In genomic region chr14:55897671-55898070, GRCm38 (mm10) we compare ENCODE assay signal across 19 mouse cellular contexts. TPM values are rescaled to one million over a fixed set of nuclear protein-coding genes. Genes with fewer than 3 reads are reported as not detected.
A peak's percentile ranks its signal among the peaks of the same experiment; 100 is the strongest.
DNase-seq lines count a peak whose midpoint lies in the region; ATAC-seq lines count a peak whose summit lies in the region.
"Had no signal": no experiment of that assay in that cellular context is flagged by ENCODE, and none has a peak within 500 bp of the region (broad histone marks: within the 10 kb centered on the region; RNA-seq: fewer than 3 reads in every experiment).

No protein-coding gene starts in this region.

- H3K4me3 ChIP-seq in kidney, embryonic 16.5 days (ENCODE audit: low read length) = no peak overlapping the region
- H3K4me3 ChIP-seq in intestine, embryonic 16.5 days (ENCODE audit: low read length) = no peak overlapping the region
- H3K4me3 ChIP-seq in forebrain, embryonic 15.5 days = no peak overlapping the region
- H3K4me3 ChIP-seq: hindbrain, embryonic 12.5 days; limb, embryonic 13.5 days; neural tube, embryonic 15.5 days had no signal

- H3K4me2 ChIP-seq in kidney, embryonic 16.5 days (replicated peaks; ENCODE audit: low read depth, low read length) = no peak overlapping the region
- no peak overlapping the region for H3K4me2 ChIP-seq in intestine, embryonic 16.5 days (ENCODE audit: low read depth, low read length)
- no peak overlapping the region for H3K4me2 ChIP-seq in forebrain, embryonic 15.5 days (replicated peaks)
- H3K4me2 ChIP-seq: heart, embryonic 11.5 days; hindbrain, embryonic 12.5 days; limb, embryonic 13.5 days; neural tube, embryonic 15.5 days had no signal

- no peak for ATAC-seq in kidney, embryonic 16.5 days (ENCODE audit: low FRiP score, low TSS enrichment)
- ATAC-seq in intestine, embryonic 16.5 days = no peak
- ATAC-seq in forebrain, embryonic 15.5 days (replicated peaks) = no peak
- ATAC-seq: forebrain, postnatal 0 days; lung, postnatal 0 days had no signal

- no peaks in the 10 kb centered on the region for H3K9me3 ChIP-seq in kidney, embryonic 16.5 days (ENCODE audit: low read length)
- H3K9me3 ChIP-seq in intestine, embryonic 16.5 days (ENCODE audit: control insufficient read depth, low read length) = no peaks in the 10 kb centered on the region
- no peaks in the 10 kb centered on the region for H3K9me3 ChIP-seq in forebrain, embryonic 15.5 days
- H3K9me3 ChIP-seq: hindbrain, embryonic 12.5 days; limb, embryonic 13.5 days; neural tube, embryonic 15.5 days had no signal

- WGBS in kidney, embryonic 16.5 days = 92% methylated on average over 12 of the region's 12 CpGs
- WGBS in intestine, embryonic 16.5 days = 90% methylated on average over 12 of the region's 12 CpGs
- 95% methylated on average over 12 of the region's 12 CpGs for WGBS in forebrain, embryonic 15.5 days

- H3K4me1 ChIP-seq in kidney, embryonic 16.5 days (ENCODE audit: insufficient read depth, low read length) = peaks cover 16% of the 10 kb centered on the region
- peaks cover 14% of the 10 kb centered on the region for H3K4me1 ChIP-seq in intestine, embryonic 16.5 days (ENCODE audit: control insufficient read depth, insufficient read depth, low read length)
- H3K4me1 ChIP-seq in forebrain, embryonic 15.5 days = peaks cover 16% of the 10 kb centered on the region

- no peaks in the 10 kb centered on the region for H3K27me3 ChIP-seq in kidney, embryonic 16.5 days (ENCODE audit: insufficient read depth, low read length)
- no peaks in the 10 kb centered on the region for H3K27me3 ChIP-seq in intestine, embryonic 16.5 days (replicated peaks; ENCODE audit: control insufficient read depth, insufficient read depth, low read length)
- no peaks in the 10 kb centered on the region for H3K27me3 ChIP-seq in forebrain, embryonic 15.5 days
- H3K27me3 ChIP-seq: hindbrain, embryonic 12.5 days; limb, embryonic 13.5 days; neural tube, embryonic 15.5 days had no signal

- DNase-seq in adrenal gland, adult (ENCODE audit: inconsistent age in 2 of 2, low spot score in 1 of 2) = peak; percentile 18 to 60
- no peak for DNase-seq in adrenal gland, adult 18-20 months (ENCODE audit: low spot score in 2 of 2)
- DNase-seq in cerebellum, adult 9-10 months = peak; percentile 42
- DNase-seq in cerebellum, adult 11 months = no peak
- DNase-seq in kidney, adult 8-10 months = peak; percentile 32 to 43
- DNase-seq: embryo, embryonic 11 days; forebrain, postnatal 0 days; gastrocnemius, postnatal 36 days; midbrain, embryonic 14.5 days; spleen, adult 18-20 months; thymus, postnatal 36 days had no signal

- no peak overlapping the region for H3K27ac ChIP-seq in kidney, embryonic 16.5 days (ENCODE audit: low read length)
- peak overlapping the region; percentile 4; the same call in 1 of the 2 replicates for H3K27ac ChIP-seq in intestine, embryonic 16.5 days (ENCODE audit: low read length)
- no peak overlapping the region for H3K27ac ChIP-seq in forebrain, embryonic 15.5 days (replicated peaks)
- H3K27ac ChIP-seq: hindbrain, embryonic 12.5 days; limb, embryonic 13.5 days; neural tube, embryonic 15.5 days had no signal

- H3K9ac ChIP-seq in kidney, embryonic 16.5 days (replicated peaks; ENCODE audit: low read length) = no peak overlapping the region
- H3K9ac ChIP-seq in intestine, embryonic 16.5 days (ENCODE audit: low read depth, low read length) = no peak overlapping the region
- H3K9ac ChIP-seq in forebrain, embryonic 15.5 days (replicated peaks) = no peak overlapping the region
- H3K9ac ChIP-seq: forebrain, postnatal 0 days; hindbrain, embryonic 12.5 days; limb, embryonic 13.5 days; neural tube, embryonic 15.5 days had no signal

- H3K36me3 ChIP-seq in kidney, embryonic 16.5 days (ENCODE audit: insufficient read depth, low read length) = peaks cover 46% of the 10 kb centered on the region
- peaks cover 12% of the 10 kb centered on the region; the same call in 1 of the 2 replicates for H3K36me3 ChIP-seq in intestine, embryonic 16.5 days (ENCODE audit: control insufficient read depth, insufficient read depth, low read length)
- peaks cover 42% of the 10 kb centered on the region for H3K36me3 ChIP-seq in forebrain, embryonic 15.5 days

RNA-seq across cellular contexts. Expression of gene Sdr39u1, which starts 2.4 kb away (rescaled TPM):
- 10 to 100 TPM; 66.9 to 90.4 TPM for total RNA-seq in adrenal gland, adult 18-20 months (2021)
- polyA plus RNA-seq in kidney, embryonic 16.5 days (2015; fragmentation: Nextera tagmentation; extraction: Ambion mirVana) = 71.1 and 75.8 TPM in 2 replicates
- 85.2 and 89.2 TPM in 2 replicates for polyA plus RNA-seq in intestine, embryonic 16.5 days (2015; fragmentation: Nextera tagmentation; extraction: Ambion mirVana)
- polyA plus RNA-seq in forebrain, embryonic 15.5 days (2015; fragmentation: Nextera tagmentation; extraction: Ambion mirVana) = 106 and 112 TPM in 2 replicates

RNA-seq across cellular contexts. Expression of gene Khnyn, which starts 12.9 kb away (rescaled TPM):
- total RNA-seq in adrenal gland, adult 18-20 months (2021) = 10 to 100 TPM; 14.8 to 17.6 TPM
- 18.7 and 19.3 TPM in 2 replicates for polyA plus RNA-seq in kidney, embryonic 16.5 days (2015; fragmentation: Nextera tagmentation; extraction: Ambion mirVana)
- 12.5 and 13.6 TPM in 2 replicates for polyA plus RNA-seq in intestine, embryonic 16.5 days (2015; fragmentation: Nextera tagmentation; extraction: Ambion mirVana)
- 10.1 and 10.4 TPM in 2 replicates for polyA plus RNA-seq in forebrain, embryonic 15.5 days (2015; fragmentation: Nextera tagmentation; extraction: Ambion mirVana)

RNA-seq across cellular contexts. Expression of gene Cbln3, which starts 13.5 kb away (rescaled TPM):
- not detected for total RNA-seq in adrenal gland, adult 18-20 months (2021)
- 0.42 and 0.74 TPM in 2 replicates for polyA plus RNA-seq in kidney, embryonic 16.5 days (2015; fragmentation: Nextera tagmentation; extraction: Ambion mirVana)
- polyA plus RNA-seq in intestine, embryonic 16.5 days (2015; fragmentation: Nextera tagmentation; extraction: Ambion mirVana) = 0.17 and 0.27 TPM in 2 replicates
- polyA plus RNA-seq in forebrain, embryonic 15.5 days (2015; fragmentation: Nextera tagmentation; extraction: Ambion mirVana) = 0.29 and 0.32 TPM in 2 replicates
- total RNA-seq: gastrocnemius, postnatal 36 days had no signal

RNA-seq across cellular contexts. Expression of gene Nynrin, which starts 43.9 kb away (rescaled TPM):
- total RNA-seq in adrenal gland, adult 18-20 months (2021) = 1 to 10 TPM; 8.2 to 9.0 TPM
- 22.5 and 25.1 TPM in 2 replicates for polyA plus RNA-seq in kidney, embryonic 16.5 days (2015; fragmentation: Nextera tagmentation; extraction: Ambion mirVana)
- polyA plus RNA-seq in intestine, embryonic 16.5 days (2015; fragmentation: Nextera tagmentation; extraction: Ambion mirVana) = 12.6 and 13.6 TPM in 2 replicates
- polyA plus RNA-seq in forebrain, embryonic 15.5 days (2015; fragmentation: Nextera tagmentation; extraction: Ambion mirVana) = 10.5 and 10.7 TPM in 2 replicates

RNA-seq across cellular contexts. Expression of gene Cma1, which starts 46.8 kb away (rescaled TPM):
- 1 to 10 TPM; 1.8 to 3.4 TPM for total RNA-seq in adrenal gland, adult 18-20 months (2021)
- 2.0 and 2.3 TPM in 2 replicates for polyA plus RNA-seq in kidney, embryonic 16.5 days (2015; fragmentation: Nextera tagmentation; extraction: Ambion mirVana)
- 4.1 and 5.7 TPM in 2 replicates for polyA plus RNA-seq in intestine, embryonic 16.5 days (2015; fragmentation: Nextera tagmentation; extraction: Ambion mirVana)
- polyA plus RNA-seq in forebrain, embryonic 15.5 days (2015; fragmentation: Nextera tagmentation; extraction: Ambion mirVana) = not detected in 2 replicates
- polyA plus RNA-seq: heart, embryonic 11.5 days; hindbrain, embryonic 12.5 days had no signal

Comparison
In these comparisons a context has a peak if more than half of its experiments do, and no peak if none do; other contexts are left out.
1. DNase-seq: peak in adrenal gland, adult (2 of 2), cerebellum, adult 9-10 months (single experiment) and kidney, adult 8-10 months (2 of 2); none in adrenal gland, adult 18-20 months (0 of 2) and cerebellum, adult 11 months (single experiment).